Mouse (Mus musculus) embryonic stem cell, embryonic (primary cell): Measurements from ENCODE around the gene Cd99l2.
"Not testable (repeated sequence)": the region's sequence is repeated elsewhere in the genome, so short reads cannot be mapped to it uniquely, and the experiment has no call there.

Source experiments
- CTCF ChIA-PET, 4 experiments: fragments of 300-600 bp in 2 of 4; fragments of 350-600 bp in 2 of 4; sonication (Branson Sonifier 250); formaldehyde crosslinking; loops; one replicate each; lab custom pipeline; 2022; ENCODE audit warnings: inconsistent platforms in 2 of 4; lab: Charles Lee
- POLR2A ChIA-PET, 4 experiments: fragments of 300-600 bp in 2 of 4; fragments of 350-600 bp in 2 of 4; sonication (Branson Sonifier 250); formaldehyde crosslinking; loops; one replicate each; lab custom pipeline; 2022; ENCODE audit warnings: antibody characterized with exemption in 4 of 4, inconsistent platforms in 1 of 4; lab: Charles Lee

Cd99l2 gene

DNA sequence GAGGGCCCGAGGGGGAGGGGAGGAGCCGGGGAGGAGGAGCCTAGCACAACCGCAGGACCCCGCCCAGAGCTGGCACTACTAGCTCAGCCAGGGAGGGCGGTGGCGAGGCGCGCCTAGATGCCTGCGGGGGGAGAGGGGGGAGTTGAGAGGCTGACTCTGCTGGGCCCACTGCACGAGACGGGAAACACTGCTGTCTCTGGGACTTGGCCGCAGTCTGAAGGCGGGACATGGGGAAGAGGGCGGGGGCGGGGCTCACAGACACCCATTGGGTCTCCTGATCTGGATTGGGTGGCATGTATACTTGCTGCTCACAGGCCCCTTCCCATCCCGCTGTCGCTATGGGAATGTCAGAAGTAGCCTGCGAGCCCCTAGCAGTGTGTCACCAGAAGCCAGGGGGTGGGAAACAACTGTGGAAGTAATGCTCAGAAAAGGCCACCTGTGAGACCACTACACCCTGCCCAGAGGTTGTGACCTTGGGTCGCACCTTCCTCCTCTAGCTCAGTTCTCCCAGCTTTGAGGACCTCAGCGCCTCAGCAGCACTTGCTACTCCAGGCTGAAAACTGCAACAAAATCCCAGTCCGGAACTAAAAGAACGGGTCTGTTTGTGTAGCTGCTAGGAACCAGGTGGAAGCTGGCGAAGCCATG lies at the start of gene Cd99l2:
TSS of gene Cd99l2 (minus strand) at position 216 of the 645 bp plus-strand sequence.
- ChIA-PET POLR2A (interaction anchor here in 3 of 4 experiments (0.6 to 1.4 kb wide), 9 partner anchors 9 to 1966 kb away, joined by 3 to 7 read pairs (median 3); partner anchors contain the start of genes Hmgb3 (in 2 of the 3), Gpr50 (in 1 of the 3) and Haus7 (in 1 of the 3)), CTCF (interaction anchor here in 3 of 4 experiments (0.6 to 2.7 kb wide), 9 partner anchors 14 to 1515 kb away, joined by 3 to 11 read pairs (median 4); no protein-coding TSS in a partner anchor)

DNA sequence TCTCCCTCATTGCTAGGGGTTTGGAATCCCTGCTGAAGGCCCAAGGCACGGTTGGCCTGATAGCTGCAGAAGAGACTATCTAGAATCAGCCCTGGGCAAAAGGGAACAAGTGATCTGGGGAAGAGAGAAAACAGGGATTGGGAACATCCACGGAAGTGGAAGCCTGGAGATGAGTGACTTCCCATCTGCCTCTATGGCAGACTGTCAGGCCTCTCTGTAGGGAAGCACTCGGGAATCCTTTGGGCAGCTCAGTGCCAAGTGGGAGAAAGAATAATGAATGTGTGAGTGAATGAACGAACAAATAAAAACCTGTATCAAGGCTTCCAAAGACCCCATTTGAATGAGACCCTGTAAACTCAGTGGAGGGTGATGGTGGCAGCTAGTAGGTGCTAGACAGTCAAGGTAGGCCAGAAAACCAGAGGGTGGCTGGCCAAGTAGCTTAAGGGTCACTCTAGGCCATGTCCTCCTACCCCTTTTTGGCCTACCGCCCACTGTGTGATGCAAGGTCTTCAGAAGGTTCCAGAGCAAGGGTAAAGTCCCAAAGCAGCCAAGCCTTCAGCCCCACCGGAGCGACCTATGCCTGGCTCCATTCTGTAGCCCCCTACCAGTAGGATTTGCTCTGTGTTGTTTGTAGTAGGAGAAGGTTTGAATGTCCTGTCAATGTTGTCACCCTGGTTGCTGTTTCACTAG lies 48.3 kb upstream of the Cd99l2 start:
- ChIA-PET POLR2A (no interaction called here), CTCF (no interaction called here)

DNA sequence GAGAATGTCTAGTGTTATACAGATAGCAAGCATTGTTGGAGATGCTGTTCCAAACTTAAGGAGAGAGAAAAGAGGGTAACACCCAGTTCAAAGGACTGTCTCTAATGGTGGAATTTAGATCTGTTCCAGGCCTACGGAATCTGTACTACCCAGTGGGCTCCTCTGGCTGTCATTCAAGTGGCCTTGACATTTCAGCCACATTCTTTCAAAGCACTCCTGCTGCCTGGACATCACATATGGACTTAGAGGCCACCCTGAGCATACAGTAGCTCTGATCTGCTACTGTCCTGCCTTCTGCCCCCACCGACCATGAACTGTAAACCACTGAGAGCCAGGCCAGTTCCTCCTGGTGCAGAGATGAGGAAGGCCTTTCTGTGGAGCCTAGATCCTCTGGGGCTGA lies 45.1 kb upstream of the Cd99l2 start:
- POLR2A ChIA-PET = interaction anchor here in 1 of 4 experiments (0.6 to 1.4 kb wide), 2 partner anchors 45 to 47 kb away, joined by 3 read pairs; no protein-coding TSS in a partner anchor
- CTCF ChIA-PET = no interaction called here

DNA sequence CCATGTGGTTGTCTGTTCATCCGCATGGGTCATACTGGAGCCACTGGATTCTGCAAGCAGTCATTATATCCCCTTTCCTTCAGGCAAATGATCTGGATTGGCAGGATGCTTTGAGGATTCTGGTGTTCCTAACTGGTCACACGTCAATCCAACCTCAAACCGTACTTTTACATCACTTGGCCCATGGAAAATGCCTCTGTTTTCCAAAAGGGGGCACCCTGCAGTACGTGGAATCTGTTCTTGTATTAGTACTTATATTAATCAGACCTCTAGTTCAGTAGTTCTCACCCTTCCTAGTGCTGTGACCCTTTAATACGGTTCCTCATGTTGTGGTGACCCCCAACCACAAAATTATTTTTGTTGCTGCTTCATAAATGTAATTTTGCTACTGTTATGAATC lies 41.5 kb upstream of the Cd99l2 start:
- CTCF ChIA-PET = interaction anchor here in 2 of 4 experiments (0.7 to 0.9 kb wide), 2 partner anchors 69 to 273 kb away, joined by 3 to 4 read pairs; no protein-coding TSS in a partner anchor
- POLR2A ChIA-PET = no interaction called here

DNA sequence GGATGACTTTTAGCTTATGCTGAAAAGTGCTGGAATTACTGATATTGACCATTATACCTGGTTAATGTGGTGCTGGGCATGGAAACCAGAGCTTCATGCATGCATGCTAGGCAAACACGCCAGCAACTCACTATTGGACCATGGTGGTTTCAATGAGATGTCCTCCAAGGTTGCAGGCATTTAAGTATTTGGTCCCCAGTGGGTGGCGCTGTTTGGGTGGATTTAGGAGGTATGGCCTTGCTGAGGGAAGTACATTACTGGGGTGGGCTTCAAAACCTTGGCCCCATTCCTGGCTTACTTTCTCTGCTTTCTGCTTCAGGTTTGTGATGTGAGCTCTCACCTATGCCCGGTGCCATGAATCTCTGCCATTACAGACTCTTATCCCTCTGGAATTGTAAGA lies 40.0 kb upstream of the Cd99l2 start:
- ChIA-PET CTCF (interaction anchor here in 1 of 4 experiments (1.0 kb wide), 1 partner anchor 168 kb away, joined by 3 read pairs; the partner anchor contains the start of gene Mtmr1), POLR2A (interaction anchor here in 3 of 4 experiments (0.5 to 0.9 kb wide), 3 partner anchors 23 to 71 kb away, joined by 3 to 10 read pairs (median 3); partner anchors contain the start of gene Hmgb3 (in 1 of the 3))

DNA sequence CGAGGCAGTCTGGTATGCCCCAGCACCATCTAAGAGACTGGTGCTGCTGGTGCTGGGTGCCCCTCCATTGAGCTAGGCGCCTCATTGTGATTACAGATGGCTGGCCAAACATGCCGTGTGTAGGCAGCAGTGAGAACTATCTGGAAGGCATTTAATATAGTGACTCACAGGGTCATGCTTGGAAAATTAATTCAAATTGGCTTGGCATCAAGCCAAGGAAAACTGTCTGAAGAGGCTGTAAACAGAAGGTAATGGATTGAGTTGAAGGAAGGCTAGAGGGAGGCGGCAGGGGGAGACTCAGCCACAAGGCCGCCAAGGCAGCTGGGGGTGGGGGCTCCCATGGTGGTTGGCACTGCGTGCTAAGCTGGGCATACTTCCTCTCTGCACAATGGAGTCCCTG lies 36.0 kb upstream of the Cd99l2 start:
- ChIA-PET POLR2A (no interaction called here), CTCF (no interaction called here)

DNA sequence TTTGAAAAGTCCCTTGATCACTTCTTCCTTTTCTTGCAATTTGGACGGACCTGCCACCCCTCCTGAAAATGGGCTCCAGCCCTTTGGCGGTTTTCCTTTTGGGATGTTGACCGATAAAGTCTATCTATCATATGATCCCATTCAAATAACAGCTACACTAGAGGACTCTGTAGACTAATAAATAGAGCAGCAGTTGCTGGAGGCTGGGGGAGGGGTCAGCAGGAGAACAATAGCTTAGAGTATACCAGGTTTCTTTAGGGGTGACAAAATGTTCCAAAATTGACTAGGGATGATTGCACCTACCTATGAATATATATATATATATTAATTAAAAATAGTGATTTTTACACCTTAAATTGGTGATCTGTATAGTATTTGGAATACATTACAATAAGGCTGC lies 35.5 kb upstream of the Cd99l2 start:
- ChIA-PET POLR2A (no interaction called here), CTCF (no interaction called here)

DNA sequence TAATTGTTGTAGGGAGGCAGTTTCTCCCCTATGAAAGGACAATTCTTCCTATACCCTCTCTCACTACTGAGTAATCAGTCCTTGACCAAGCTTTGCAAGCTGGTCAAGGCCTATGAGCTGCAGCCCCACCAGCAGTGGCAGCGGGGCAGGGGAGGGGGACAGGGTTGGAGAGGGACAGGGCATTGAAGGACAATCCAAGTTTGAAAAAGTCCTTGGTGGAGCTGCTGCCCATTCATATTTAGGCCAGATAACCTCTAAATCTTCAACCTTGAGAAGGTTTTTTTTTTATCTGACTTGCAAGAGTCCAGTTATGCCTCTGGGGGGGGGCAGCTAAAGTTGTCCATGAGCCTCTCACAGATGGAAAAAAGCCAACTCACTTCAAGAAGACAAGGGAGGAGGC lies 34.8 kb upstream of the Cd99l2 start:
- ChIA-PET CTCF (interaction anchor here in 1 of 4 experiments (0.7 kb wide), 1 partner anchor 31 kb away, joined by 4 read pairs; no protein-coding TSS in a partner anchor), POLR2A (no interaction called here)

DNA sequence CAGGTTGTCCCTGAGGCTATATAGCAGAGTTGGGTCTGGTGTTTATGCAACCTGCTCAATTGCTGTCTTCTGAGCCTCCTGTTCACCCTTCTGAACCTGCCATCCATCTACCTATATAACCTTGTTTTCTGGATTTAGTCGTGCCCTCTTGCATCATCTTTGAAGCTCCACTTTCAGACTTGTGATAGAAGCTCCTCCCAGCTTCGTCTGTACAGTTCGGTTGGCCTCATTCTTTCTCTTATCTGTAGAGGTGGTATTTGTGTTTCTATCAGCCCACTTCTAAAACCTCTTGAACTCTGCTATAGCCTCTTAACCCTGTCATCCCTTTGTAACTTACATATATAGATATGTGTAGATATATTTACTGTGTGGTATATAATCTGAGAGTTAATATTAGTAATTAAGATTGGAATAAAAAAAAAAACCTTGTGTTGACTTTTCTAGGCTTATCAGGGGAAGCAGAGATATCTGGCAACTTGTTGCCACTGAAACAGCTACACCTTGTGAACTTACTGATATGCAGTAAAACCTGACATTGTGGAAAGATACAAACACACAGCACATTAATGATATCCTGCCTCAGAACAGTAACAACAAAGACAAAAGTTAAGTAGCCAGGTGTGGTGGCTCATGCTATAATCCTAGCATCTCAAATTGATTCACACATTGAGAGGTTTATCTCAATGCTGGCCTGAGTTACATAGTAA lies 33.1 kb upstream of the Cd99l2 start:
- POLR2A ChIA-PET = no interaction called here

DNA sequence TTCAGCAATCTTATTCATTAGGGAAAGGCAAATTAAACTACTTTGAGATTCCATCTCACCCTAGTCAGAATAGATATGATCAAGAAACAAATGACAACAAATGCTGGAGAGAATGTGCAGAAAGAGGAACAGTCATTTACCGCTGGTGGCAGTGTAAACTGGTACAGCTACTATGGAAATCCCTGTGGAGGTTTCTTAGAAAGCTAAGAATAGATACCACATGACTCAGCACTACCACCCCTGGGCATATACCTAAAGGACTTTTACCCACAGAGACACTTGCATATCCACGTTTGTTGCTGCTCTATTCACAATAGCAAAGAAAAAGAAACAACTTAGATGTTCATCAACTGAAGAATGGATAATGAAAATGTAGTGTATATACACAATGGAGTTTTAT lies 31.7 kb upstream of the Cd99l2 start:
- ChIA-PET POLR2A (no interaction called here), CTCF (interaction anchor here in 1 of 4 experiments (2.1 kb wide), 1 partner anchor 100 kb away, joined by 4 read pairs; no protein-coding TSS in a partner anchor)

More for the DNA sequence above, 33.1 kb upstream of the Cd99l2 start:
- CTCF ChIA-PET = no interaction called here

DNA sequence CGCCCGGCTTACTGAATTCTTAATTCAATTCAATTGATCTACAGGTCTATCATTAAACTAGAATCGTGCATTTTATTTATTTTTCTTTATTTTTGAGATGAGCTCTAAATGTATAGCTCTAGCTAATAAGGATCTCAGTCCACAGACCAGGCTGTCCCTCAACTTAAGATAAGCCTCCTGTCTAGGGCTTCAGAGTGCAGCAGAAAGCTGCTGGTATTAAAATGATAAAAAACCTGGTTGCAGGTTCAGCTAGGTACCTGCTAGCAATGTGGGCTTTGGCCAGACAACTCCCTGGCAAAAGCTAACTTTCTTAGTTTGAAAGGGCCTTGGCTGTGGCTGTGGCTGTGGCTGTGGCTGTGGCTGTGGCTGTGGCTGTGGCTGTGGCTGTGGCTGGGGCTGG lies 30.2 kb upstream of the Cd99l2 start:
- ChIA-PET CTCF (interaction anchor here in 1 of 4 experiments (2.1 kb wide), 1 partner anchor 101 kb away, joined by 4 read pairs; no protein-coding TSS in a partner anchor), POLR2A (no interaction called here)

DNA sequence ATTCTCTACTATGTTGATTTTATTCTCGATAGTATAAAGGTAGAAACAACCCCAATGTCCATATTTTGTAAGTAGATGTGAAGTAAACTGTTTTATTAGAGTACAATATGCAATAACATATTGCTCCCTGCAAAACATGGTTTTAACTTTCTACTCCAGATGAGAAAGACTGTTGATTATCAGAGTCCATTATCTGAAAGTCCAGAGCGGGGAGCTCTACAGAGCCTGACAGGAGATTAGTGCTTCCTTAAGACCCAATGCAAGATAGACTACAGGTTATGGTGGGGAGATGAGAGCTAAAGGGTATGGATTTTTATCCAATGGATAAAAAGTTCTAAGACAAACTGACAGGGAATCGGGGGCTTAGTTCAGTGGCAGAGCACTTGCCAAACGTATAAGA lies 26.6 kb upstream of the Cd99l2 start:
- ChIA-PET POLR2A (no interaction called here), CTCF (no interaction called here)

DNA sequence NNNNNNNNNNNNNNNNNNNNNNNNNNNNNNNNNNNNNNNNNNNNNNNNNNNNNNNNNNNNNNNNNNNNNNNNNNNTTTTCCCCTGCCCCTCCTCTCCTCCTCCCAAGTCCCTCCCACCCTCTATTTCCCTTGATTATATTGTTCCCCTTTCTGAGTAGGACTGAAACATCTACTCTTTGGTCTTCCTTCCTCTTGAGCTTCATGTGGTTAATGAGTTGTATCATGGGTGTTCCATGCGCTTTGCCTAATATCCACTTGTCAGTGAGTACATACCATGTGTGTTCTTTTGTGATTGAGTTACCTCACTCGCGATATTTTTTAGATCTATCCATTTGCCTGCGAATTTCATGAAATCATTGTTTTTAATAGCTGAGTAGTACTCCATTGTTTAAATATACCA lies 13.9 kb upstream of the Cd99l2 start:
- POLR2A ChIA-PET = interaction anchor here in 1 of 4 experiments (0.6 kb wide), 1 partner anchor 14 kb away, joined by 3 read pairs; the partner anchor contains the start of gene Cd99l2
- CTCF ChIA-PET = not testable (repeated sequence)

DNA sequence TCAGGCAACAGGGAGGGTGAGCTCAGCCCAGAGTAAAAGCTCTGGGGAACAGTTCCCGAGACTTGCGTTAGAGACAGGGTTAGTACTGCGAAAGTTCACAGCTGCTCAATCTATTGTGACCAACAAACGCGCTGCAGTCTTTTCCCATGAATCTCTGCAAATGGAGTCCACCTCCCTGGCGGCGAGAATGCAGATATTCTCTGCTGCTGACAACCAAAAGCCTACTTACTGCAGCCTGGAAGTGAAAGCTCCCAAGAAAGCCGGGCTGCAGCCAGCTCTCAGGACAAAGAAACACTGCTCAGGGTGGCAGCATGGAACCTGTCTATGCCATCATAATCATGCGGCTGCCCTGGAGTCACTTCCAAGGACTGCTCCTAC lies 619 bp upstream of the Cd99l2 start:
- ChIA-PET CTCF (interaction anchor here in 3 of 4 experiments (0.6 to 2.7 kb wide), 6 partner anchors 15 to 1515 kb away, joined by 3 to 11 read pairs (median 4); no protein-coding TSS in a partner anchor), POLR2A (interaction anchor here in 2 of 4 experiments (0.6 to 1.4 kb wide), 4 partner anchors 10 to 1966 kb away, joined by 3 to 7 read pairs (median 4); partner anchors contain the start of genes Haus7 (in 1 of the 2) and Hmgb3 (in 1 of the 2))

DNA sequence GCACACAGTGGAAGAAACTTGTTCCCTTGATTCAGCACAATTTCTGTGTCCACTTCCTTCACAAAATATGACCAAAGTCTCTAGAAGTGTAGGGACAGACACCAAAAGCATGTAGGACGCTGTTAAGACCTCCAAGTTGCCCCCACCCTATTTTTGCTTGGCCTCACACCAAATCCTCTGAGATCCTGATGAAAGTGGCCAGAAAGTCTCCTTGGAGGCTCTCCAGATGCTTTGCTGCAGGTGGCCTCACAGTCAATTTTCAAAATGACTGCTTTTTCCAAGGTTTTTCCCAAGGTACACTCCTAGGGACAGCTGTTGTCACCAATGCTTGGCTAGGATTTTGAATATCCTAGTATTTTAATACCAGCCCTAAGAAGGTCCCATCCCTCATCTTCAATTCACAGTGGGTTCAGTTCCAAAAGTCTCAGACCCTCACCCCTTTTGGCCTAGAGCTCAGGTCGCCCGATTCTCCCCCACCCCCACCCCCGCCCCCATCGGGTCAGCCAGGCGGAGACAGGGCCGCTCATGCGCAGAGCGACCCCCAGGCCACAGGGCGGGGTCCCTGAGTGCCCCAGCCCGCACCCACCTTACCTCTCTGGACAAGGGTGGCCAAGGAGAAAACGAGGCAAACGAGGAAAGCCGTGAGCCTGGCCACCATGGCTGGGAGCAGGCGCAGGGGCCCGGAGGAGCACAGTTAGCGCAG lies 567 bp downstream of the Cd99l2 start:
- CTCF ChIA-PET = interaction anchor here in 2 of 4 experiments (0.7 to 2.7 kb wide), 4 partner anchors 14 to 45 kb away, joined by 3 to 11 read pairs (median 6); no protein-coding TSS in a partner anchor
- POLR2A ChIA-PET = interaction anchor here in 3 of 4 experiments (0.6 to 1.4 kb wide), 6 partner anchors 63 to 1425 kb away, joined by 3 to 7 read pairs (median 4); partner anchors contain the start of genes Hmgb3 (in 2 of the 3) and Gpr50 (in 1 of the 3)

DNA sequence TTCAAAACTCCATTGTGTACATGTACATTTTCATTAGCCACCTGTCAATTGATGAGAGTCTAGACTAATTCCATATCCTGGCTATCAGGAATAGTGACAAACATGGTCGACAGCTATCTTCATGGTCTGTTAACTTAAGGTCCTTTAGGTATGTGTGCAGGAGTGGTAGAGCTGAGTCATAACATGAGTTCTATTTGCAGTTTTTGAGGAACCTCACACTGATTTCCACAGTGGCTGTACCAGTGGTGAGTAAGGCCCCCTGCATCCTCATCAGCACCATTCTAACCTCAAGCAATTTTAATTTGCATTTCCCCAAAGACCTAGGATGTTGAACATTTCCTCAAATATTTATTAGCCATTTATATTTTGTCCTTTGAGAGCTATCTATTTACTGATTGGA lies 3.3 kb downstream of the Cd99l2 start:
- ChIA-PET CTCF (no interaction called here), POLR2A (no interaction called here)

DNA sequence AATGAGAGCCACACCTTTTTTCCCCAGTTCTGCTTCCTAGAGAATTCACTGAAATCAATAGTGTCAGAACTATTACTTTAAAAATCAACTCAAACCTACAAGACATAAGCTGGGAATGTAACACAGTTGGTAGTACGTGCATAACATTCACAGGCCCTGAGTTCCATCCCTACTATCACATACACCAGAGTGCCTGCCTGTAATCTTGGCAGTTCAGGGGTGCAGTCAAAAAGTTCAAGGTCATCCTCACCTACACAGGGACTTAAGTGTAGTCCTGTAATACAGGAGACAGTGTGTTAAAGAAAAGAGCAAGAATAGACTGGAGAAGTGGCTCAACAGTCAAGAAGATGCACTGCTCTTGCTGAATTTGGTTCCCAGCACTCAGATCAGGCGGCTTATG lies 10.4 kb downstream of the Cd99l2 start:
- POLR2A ChIA-PET = no interaction called here
- CTCF ChIA-PET = no interaction called here

DNA sequence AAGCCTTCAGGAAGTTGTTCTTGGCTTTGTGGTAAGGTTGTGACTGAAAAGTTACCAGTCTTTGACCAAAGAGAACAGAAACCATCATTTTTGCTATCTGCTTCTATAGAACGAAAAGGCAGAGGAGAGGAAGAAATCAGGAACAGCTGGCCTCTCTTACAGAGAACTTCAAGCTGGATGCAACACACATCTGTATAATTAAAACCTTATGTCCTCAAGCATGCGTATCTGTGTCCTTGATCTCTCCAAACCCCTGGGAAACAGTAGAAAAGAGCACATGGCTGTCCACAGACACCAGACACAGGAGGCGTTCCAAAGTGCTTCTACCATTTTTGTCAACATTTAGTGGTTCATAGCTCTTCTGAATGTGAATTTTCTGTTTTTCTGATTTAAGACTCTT lies 16.7 kb downstream of the Cd99l2 start:
- POLR2A ChIA-PET = no interaction called here
- CTCF ChIA-PET = no interaction called here
